Mouse (Mus musculus) G1E-ER4 (cell line): ENCODE results near the gene Arnt2. TPM values are rescaled to one million over a fixed set of nuclear protein-coding genes. Genes with fewer than 3 reads are reported as not detected.

Experiments
- GATA1 ChIP-seq: IDR thresholded peaks from one replicate; pipeline ENCODE4 v1.8.0; 2012; ENCODE audit warnings: low read length, inconsistent platforms
- polyA plus RNA-seq: library from polyadenylated mRNA; stranded (reverse); fragments of >175 nt; gene quantifications from 2 replicates; pipeline ENCODE4 v1.2.3, GENCODE M21; 2012

The Arnt2 gene
- polyA plus RNA-seq, 1 experiment, result not detected

GRCm38 (mm10) chr7:84201151-84202068, 208.6 kb downstream of the Arnt2 start:
- no peak for TF ChIP-seq GATA1

GRCm38 (mm10) chr7:84197208-84197860, 212.6 kb downstream of the Arnt2 start:
- no peak for TF ChIP-seq GATA1

Other genes with a start within 250 kb of the Arnt2 start
- not detected in 2 replicates for gene Gm2115, start 118.8 kb upstream of the Arnt2 start, polyA plus RNA-seq
- 0.80 and 0.81 TPM in 2 replicates for gene Fah, start 196.5 kb upstream of the Arnt2 start, polyA plus RNA-seq